In the genomic region with DNA sequence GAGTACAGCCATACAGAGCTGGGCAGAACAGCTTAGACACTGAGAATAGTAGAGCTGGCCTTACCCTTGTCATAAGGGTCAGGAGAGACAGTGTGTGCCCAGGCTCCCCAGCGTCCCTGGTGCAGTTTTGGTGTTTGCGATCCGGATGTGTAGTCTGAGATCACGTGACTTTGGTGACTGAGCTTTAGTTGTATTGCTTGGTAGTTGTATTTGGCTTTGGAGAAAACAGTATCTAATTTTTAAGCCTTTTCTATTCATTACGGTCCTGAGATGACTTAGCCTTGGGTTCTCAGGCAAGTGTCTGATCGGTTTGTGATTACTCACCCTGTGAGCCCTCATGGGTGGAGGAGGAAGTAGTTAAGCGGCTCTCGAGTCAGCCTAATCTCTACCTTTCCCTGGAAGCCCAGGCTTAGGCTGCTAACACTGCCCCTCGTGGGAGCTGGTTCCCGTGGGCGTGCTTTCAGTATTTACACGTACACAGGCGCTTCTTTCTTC, we compare ENCODE assay signal across 1 mouse cellular context.
TF ChIP-seq lines count a peak whose summit lies in the region.

No protein-coding gene starts in this region.

TF ChIP-seq in MEL, 35 proteins besides CTCF, POLR2A, EP300 and RAD21 (continued from another document):
- peak; percentile 68 for TF ChIP-seq SIN3A (IDR thresholded peaks at IDR 0.05; ENCODE audit: low read length)
- no peak for TF ChIP-seq JUND (IDR thresholded peaks at IDR 0.05; ENCODE audit: low read depth, low read length)
- TF ChIP-seq POLR2AphosphoS2 (IDR thresholded peaks at IDR 0.05; ENCODE audit: low read length): no peak
- TF ChIP-seq MAZ (IDR thresholded peaks at IDR 0.05; ENCODE audit: low read depth, low read length): no peak
- no peak for TF ChIP-seq HCFC1 (IDR thresholded peaks at IDR 0.05; ENCODE audit: low read depth, low read length)
